Mouse (Mus musculus) lung, postnatal 0 days (tissue): ENCODE data around the gene Gm20388. TPM values are rescaled to one million over a fixed set of nuclear protein-coding genes. Genes with fewer than 3 reads are reported as not detected.

ENCODE experiments used
- ATAC-seq: fragments of 200-750 bp; cut with Nextera tagmentation; 2 replicates; pipeline ENCODE4 v1.8.0; 2017; ENCODE audit warnings: moderate library complexity
- DNase-seq: peaks from one replicate; pipeline ENCODE4 v3.0.0-alpha.2; 2016; ENCODE audit warnings: low spot score
- H3K27ac ChIP-seq: fragments of 300-500 bp; sonication (generic); 2 replicates; pipeline ENCODE4 v1.5.1; 2014; ENCODE audit warnings: antibody characterized with exemption, mild to moderate bottlenecking, low read length, mixed read lengths
- H3K27me3 ChIP-seq: fragments of 300-500 bp; sonication (generic); replicated peaks from 2 replicates; pipeline ENCODE4 v1.6.1; 2014; ENCODE audit warnings: low read length, mixed read lengths; ENCODE audit not compliant: insufficient read depth
- H3K36me3 ChIP-seq: fragments of 300-500 bp; sonication (generic); 2 replicates; pipeline ENCODE4 v1.6.1; 2014; ENCODE audit warnings: low read length, mixed read lengths; ENCODE audit not compliant: insufficient read depth
- H3K4me1 ChIP-seq: fragments of 300-500 bp; sonication (generic); 2 replicates; pipeline ENCODE4 v1.6.1; 2014; ENCODE audit warnings: antibody characterized with exemption, low read depth, low read length, mixed read lengths; ENCODE audit not compliant: insufficient read depth
- H3K4me2 ChIP-seq: fragments of 300-500 bp; sonication (generic); replicated peaks from 2 replicates; pipeline ENCODE4 v1.6.1; 2014; ENCODE audit warnings: low read depth, mild to moderate bottlenecking, low read length, moderate library complexity, mixed read lengths
- H3K4me3 ChIP-seq: fragments of 300-500 bp; sonication (generic); 2 replicates; pipeline ENCODE4 v1.5.1; 2014; ENCODE audit warnings: low read depth, low read length
- H3K9ac ChIP-seq: fragments of 300-500 bp; sonication (generic); replicated peaks from 2 replicates; pipeline ENCODE4 v1.6.1; 2014; ENCODE audit warnings: low read depth, mild to moderate bottlenecking
- H3K9me3 ChIP-seq: fragments of 300-500 bp; sonication (generic); 2 replicates; pipeline ENCODE4 v1.6.1; 2016; ENCODE audit warnings: low read length, mixed read lengths
- CTCF ChIP-seq: IDR thresholded peaks from 2 replicates; pipeline ENCODE4 v1.5.1; 2016; ENCODE audit warnings: antibody characterized with exemption, mild to moderate bottlenecking
- EP300 ChIP-seq: IDR thresholded peaks from 2 replicates; pipeline ENCODE4 v1.6.1; 2016; ENCODE audit warnings: antibody characterized with exemption, mild to moderate bottlenecking, control low read depth
- WGBS: fragments of 180-500 bp; shearing (Covaris S2); extraction: QIAGEN DNeasy Blood & Tissue Kit; methylation state at CpG from one replicate; pipeline ENCODE4 v1.1.7; 2014; 5-methylcytosine and 5-hydroxymethylcytosine counted together
- polyA plus RNA-seq: library from polyadenylated mRNA; unstranded; fragments of >200 nt; fragmentation: Nextera tagmentation; extraction: Ambion mirVana; gene quantifications from 2 replicates; pipeline ENCODE4 v1.2.1, GENCODE M21; 2015

Gene Gm20388
- polyA plus RNA-seq, 1 experiment from 2014 or later, result not detected

DNA sequence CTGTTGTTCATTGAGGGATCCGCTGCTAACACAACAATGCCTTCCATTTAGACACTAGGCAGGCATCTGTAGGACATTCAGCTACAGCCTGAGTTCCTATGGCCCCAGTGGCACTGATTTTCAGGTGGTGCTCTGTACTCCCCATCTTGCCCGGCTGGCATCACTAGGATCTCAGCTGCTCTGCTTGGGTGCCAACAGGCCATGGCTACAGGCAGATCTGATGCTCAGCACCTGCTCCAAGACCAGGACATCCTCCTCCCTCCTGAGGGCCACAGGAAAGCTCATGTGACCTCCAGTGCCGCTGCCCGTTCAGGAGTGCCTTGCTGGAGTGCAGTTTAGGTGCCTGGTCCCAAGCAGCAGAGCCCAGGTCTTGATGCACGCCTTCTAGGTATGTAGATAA is 1721.8 kb downstream of the Gm20388 start:
- 65% methylated on average over 5 of the region's 5 CpGs for WGBS
- 0 out of 2 replicates have a peak, but pooled peaks cover 8% of the 10 kb centered on the region for H3K36me3 ChIP-seq
- no peak overlapping the region for H3K9ac ChIP-seq
- H3K4me2 ChIP-seq, result no peak overlapping the region
- H3K4me3 ChIP-seq, result no peak overlapping the region
- DNase-seq (no peak), ATAC-seq (no peak)
- H3K4me1 ChIP-seq, result peaks cover 21% of the 10 kb centered on the region; the same call in 1 of the 2 replicates
- peak overlapping the region; percentile 57; the same call in 1 of the 2 replicates for H3K27ac ChIP-seq
- H3K27me3 ChIP-seq, result no peaks in the 10 kb centered on the region
- TF ChIP-seq EP300 (no peak), CTCF (no peak)
- H3K9me3 ChIP-seq, result no peaks in the 10 kb centered on the region

DNA sequence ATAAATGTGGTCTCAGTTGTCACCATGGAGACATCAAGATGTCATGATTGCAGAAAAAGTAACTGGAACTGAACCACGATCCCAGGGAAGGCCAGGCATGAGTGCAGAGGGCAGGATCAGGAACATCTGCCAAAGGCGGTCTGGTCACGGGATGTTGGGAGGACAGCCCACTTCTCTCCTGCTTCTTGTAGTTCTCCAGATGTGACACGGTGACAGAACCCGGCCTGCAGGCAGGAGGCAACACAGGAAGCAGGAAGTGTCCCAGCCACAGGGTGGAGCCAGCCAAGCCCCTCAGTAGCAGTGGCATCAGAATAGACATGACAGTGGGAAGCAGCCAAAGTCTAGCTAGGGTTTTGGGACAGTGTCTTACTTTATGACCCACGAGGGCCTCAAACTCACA is 1724.9 kb downstream of the Gm20388 start:
- Histone ChIP-seq H3K9me3 (no peaks in the 10 kb centered on the region), H3K27ac (peak overlapping the region; percentile 73), H3K27me3 (no peaks in the 10 kb centered on the region), H3K36me3 (no peaks in the 10 kb centered on the region), H3K4me2 (no peak overlapping the region), H3K9ac (no peak overlapping the region), H3K4me3 (no peak overlapping the region), H3K4me1 (peaks cover 21% of the 10 kb centered on the region; the same call in 1 of the 2 replicates)
- TF ChIP-seq CTCF (peak; percentile 56), EP300 (no peak)
- ATAC-seq (peak; percentile 73), DNase-seq (peak; percentile 83)
- 25% methylated on average over 6 of the region's 6 CpGs for WGBS

DNA sequence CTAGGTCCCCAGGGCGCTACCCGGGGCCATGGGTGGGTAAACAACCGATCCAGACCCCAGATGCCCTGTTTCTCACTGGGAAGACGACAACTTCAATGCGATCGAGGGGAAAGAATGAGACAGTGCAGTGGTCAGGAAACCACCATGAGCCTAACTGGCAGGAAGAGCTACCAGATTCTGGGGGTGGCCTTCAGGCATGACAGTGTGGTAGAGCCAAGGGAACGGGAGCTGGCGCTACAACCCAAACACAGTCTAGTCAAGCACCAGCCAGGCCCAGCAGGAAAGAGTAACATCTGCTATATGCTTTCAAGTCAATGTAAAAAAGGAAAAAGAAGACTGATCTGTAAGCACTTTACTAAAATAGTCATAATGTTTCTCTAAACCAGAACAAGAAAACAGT is 1725.5 kb downstream of the Gm20388 start:
- Histone ChIP-seq H3K9me3 (no peaks in the 10 kb centered on the region), H3K36me3 (no peaks in the 10 kb centered on the region), H3K4me1 (peaks cover 21% of the 10 kb centered on the region; the same call in 1 of the 2 replicates), H3K4me3 (no peak overlapping the region), H3K4me2 (no peak overlapping the region), H3K27me3 (no peaks in the 10 kb centered on the region), H3K9ac (no peak overlapping the region), H3K27ac (peak overlapping the region; percentile 73)
- DNase-seq (no peak), ATAC-seq (no peak)
- TF ChIP-seq CTCF (no peak), EP300 (no peak)
- WGBS, result 68% methylated on average over 8 of the region's 8 CpGs

GRCm38 (mm10) chr8:121642804-121643203 is 1732.2 kb downstream of the Gm20388 start:
- no peak overlapping the region for H3K4me3 ChIP-seq
- H3K9ac ChIP-seq, result no peak overlapping the region
- no peak overlapping the region for H3K4me2 ChIP-seq
- no peaks in the 10 kb centered on the region for H3K27me3 ChIP-seq
- no peaks in the 10 kb centered on the region for H3K9me3 ChIP-seq
- ATAC-seq, result 0 out of 2 replicates have a peak, but pooled peaks have one; percentile 8
- 55% methylated on average over 3 of the region's 3 CpGs for WGBS
- H3K4me1 ChIP-seq, result peaks cover 9% of the 10 kb centered on the region; the same call in 1 of the 2 replicates
- TF ChIP-seq EP300 (no peak), CTCF (no peak)
- no peak for DNase-seq
- no peak overlapping the region for H3K27ac ChIP-seq
- H3K36me3 ChIP-seq, result no peaks in the 10 kb centered on the region

GRCm38 (mm10) chr8:121643384-121643783 is 1732.7 kb downstream of the Gm20388 start:
- Histone ChIP-seq H3K36me3 (no peaks in the 10 kb centered on the region), H3K4me3 (no peak overlapping the region), H3K9me3 (no peaks in the 10 kb centered on the region), H3K4me2 (no peak overlapping the region), H3K27ac (no peak overlapping the region), H3K27me3 (no peaks in the 10 kb centered on the region), H3K9ac (no peak overlapping the region), H3K4me1 (peaks cover 12% of the 10 kb centered on the region; the same call in 1 of the 2 replicates)
- no peak for TF ChIP-seq EP300
- TF ChIP-seq CTCF, result no peak
- WGBS, result 31% methylated on average over 11 of the region's 11 CpGs
- no peak for DNase-seq
- ATAC-seq, result peak; percentile 14; the same call in 1 of the 2 replicates

GRCm38 (mm10) chr8:121647511-121648215 is 1737.0 kb downstream of the Gm20388 start:
- H3K4me2 ChIP-seq, result no peak overlapping the region
- WGBS, result 74% methylated on average over 12 of the region's 12 CpGs

More at GRCm38 (mm10) chr8:121647511-121648215, 1737.0 kb downstream of the Gm20388 start:
- Histone ChIP-seq H3K27me3 (no peaks in the 10 kb centered on the region), H3K9ac (no peak overlapping the region), H3K4me3 (no peak overlapping the region), H3K36me3 (no peaks in the 10 kb centered on the region), H3K9me3 (no peaks in the 10 kb centered on the region), H3K4me1 (peaks cover 31% of the 10 kb centered on the region; the same call in 1 of the 2 replicates), H3K27ac (no peak overlapping the region)
- TF ChIP-seq CTCF, result no peak
- no peak for TF ChIP-seq EP300
- ATAC-seq (no peak), DNase-seq (no peak)
